Mouse (Mus musculus) testis, adult 2 months (tissue): Measurements from ENCODE around the gene Hnrnpc. TPM values are rescaled to one million over a fixed set of nuclear protein-coding genes. Genes with fewer than 3 reads are reported as not detected.
A peak's percentile ranks its signal among the peaks of the same experiment; 100 is the strongest.
"Not testable (repeated sequence)": the region's sequence is repeated elsewhere in the genome, so short reads cannot be mapped to it uniquely, and the experiment has no call there.

Source experiments
- H3K27ac ChIP-seq: fragments of 200-500 bp; 2 replicates; pipeline ENCODE4 v1.5.1; 2012; ENCODE audit warnings: low read depth, low read length; ENCODE audit not compliant: control insufficient read depth, insufficient read depth
- H3K27me3 ChIP-seq: fragments of 200-500 bp; 2 replicates; pipeline ENCODE4 v1.6.1; 2012; ENCODE audit warnings: mild to moderate bottlenecking, low read length, moderate library complexity; ENCODE audit not compliant: control insufficient read depth, insufficient read depth
- H3K36me3 ChIP-seq: fragments of 200-500 bp; 2 replicates; pipeline ENCODE4 v1.6.1; 2012; ENCODE audit warnings: mild to moderate bottlenecking, low read length; ENCODE audit not compliant: control insufficient read depth, insufficient read depth
- H3K4me1 ChIP-seq: fragments of 200-500 bp; 2 replicates; pipeline ENCODE4 v1.6.1; 2012; ENCODE audit warnings: low read length; ENCODE audit not compliant: control insufficient read depth, insufficient read depth
- H3K4me3 ChIP-seq: fragments of 200-500 bp; 2 replicates; pipeline ENCODE4 v1.5.1; 2012; ENCODE audit warnings: low read depth, mild to moderate bottlenecking, low read length, moderate library complexity, mixed read lengths; ENCODE audit not compliant: control insufficient read depth
- CTCF ChIP-seq: fragments of 200-500 bp; IDR thresholded peaks from 2 replicates; pipeline ENCODE4 v1.5.1; 2012; ENCODE audit warnings: low read depth, mild to moderate bottlenecking, inconsistent platforms, low read length, moderate library complexity; ENCODE audit not compliant: control insufficient read depth, insufficient read depth, insufficient replicate concordance
- POLR2A ChIP-seq: fragments of 200-500 bp; IDR thresholded peaks from 2 replicates; pipeline ENCODE4 v1.6.1; 2012; ENCODE audit warnings: low read depth, mild to moderate bottlenecking, inconsistent platforms, low read length, moderate library complexity; ENCODE audit not compliant: control insufficient read depth
- polyA plus RNA-seq: library from polyadenylated mRNA; depleted of rRNA; stranded (reverse); fragments of >200 nt; gene quantifications from 2 replicates; pipeline ENCODE4 v1.2.3, GENCODE M21; 2012; rRNA removed

Hnrnpc gene
- polyA plus RNA-seq, 1 experiment = 64.2 TPM

- Histone ChIP-seq H3K4me3 (no peak overlapping the region), H3K4me1 (peaks cover 2% of the 10 kb centered on the region), H3K27me3 (no peaks in the 10 kb centered on the region), H3K27ac (no peak overlapping the region), H3K36me3 (no peaks in the 10 kb centered on the region)
- no peak for TF ChIP-seq POLR2A
- TF ChIP-seq CTCF = peak; percentile 22; the same call in 1 of the 2 replicates
Observed at GRCm38 (mm10) chr14:52044901-52045678, 58.7 kb downstream of the Hnrnpc start.

- H3K36me3 ChIP-seq = no peaks in the 10 kb centered on the region
- peaks cover 2% of the 10 kb centered on the region for H3K4me1 ChIP-seq
- no peak for TF ChIP-seq CTCF
- TF ChIP-seq POLR2A = no peak
- no peaks in the 10 kb centered on the region for H3K27me3 ChIP-seq
- H3K4me3 ChIP-seq = no peak overlapping the region
- H3K27ac ChIP-seq = no peak overlapping the region
Observed at GRCm38 (mm10) chr14:52043446-52043845, 60.4 kb downstream of the Hnrnpc start.

DNA sequence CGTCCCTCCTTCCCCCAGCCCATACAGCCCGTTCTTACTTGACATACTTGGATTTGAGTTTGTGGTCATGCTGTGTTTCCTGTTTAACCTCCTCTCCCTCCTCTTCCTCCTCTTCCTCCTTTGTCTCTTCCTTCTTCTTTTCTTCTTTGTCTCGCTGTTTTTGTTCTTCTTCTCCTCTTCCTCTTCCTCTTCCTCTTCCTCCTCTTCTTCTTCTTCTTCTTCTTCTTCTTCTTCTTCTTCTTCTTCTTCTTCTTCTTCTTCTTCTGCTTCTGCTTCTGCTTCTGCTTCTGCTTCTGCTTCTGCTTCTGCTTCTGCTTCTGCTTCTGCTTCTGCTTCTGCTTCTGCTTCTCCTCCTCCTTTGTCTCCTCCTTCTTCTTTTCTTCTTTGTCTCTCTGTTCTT lies 61.5 kb downstream of the Hnrnpc start, which contains the start of gene Olfr221:
TSS of gene Olfr221 (minus strand) at position 101 of the 400 bp plus-strand sequence.
- not testable (repeated sequence) for H3K36me3 ChIP-seq, H3K4me3 ChIP-seq, H3K4me1 ChIP-seq

GRCm38 (mm10) chr14:52039332-52039731 lies 64.5 kb downstream of the Hnrnpc start:
- no peak overlapping the region for H3K4me3 ChIP-seq
- H3K36me3 ChIP-seq = no peaks in the 10 kb centered on the region
- no peak overlapping the region for H3K27ac ChIP-seq
- TF ChIP-seq POLR2A = no peak
- no peak for TF ChIP-seq CTCF
- H3K4me1 ChIP-seq = no peaks in the 10 kb centered on the region
- no peaks in the 10 kb centered on the region for H3K27me3 ChIP-seq

More for the DNA sequence above, 61.5 kb downstream of the Hnrnpc start, which contains the start of gene Olfr221:
- not testable (repeated sequence) for H3K27me3 ChIP-seq, H3K27ac ChIP-seq

GRCm38 (mm10) chr14:52035926-52036325 lies 67.9 kb downstream of the Hnrnpc start:
- Histone ChIP-seq H3K27ac (no peak overlapping the region), H3K4me3 (no peak overlapping the region), H3K27me3 (no peaks in the 10 kb centered on the region), H3K36me3 (no peaks in the 10 kb centered on the region), H3K4me1 (no peaks in the 10 kb centered on the region)
- TF ChIP-seq POLR2A (no peak), CTCF (no peak)

- Histone ChIP-seq H3K4me3 (no peak overlapping the region), H3K27me3 (no peaks in the 10 kb centered on the region), H3K4me1 (peaks cover 8% of the 10 kb centered on the region), H3K36me3 (no peaks in the 10 kb centered on the region), H3K27ac (no peak overlapping the region)
- TF ChIP-seq CTCF (no peak), POLR2A (no peak)
Observed at GRCm38 (mm10) chr14:52026342-52026741, 77.5 kb downstream of the Hnrnpc start.

DNA sequence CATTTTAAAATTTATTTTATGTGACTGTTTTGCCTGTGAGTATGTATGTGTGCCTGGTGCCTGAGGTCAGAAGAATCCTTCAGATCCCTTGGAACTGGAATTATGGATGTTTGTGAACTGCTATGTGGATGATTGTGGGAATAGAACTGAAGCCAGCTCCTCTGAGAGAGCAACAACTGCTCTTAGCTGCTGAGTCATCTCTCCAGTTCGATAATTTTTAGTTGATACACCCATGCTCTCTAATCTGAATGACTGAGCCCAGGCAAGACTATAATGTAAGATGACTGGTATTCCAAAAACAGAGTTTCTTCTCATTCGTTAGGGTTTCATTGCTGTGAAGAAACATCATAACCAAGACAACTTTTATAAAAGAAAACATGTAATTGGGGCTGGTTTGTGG lies 79.7 kb downstream of the Hnrnpc start:
- Histone ChIP-seq H3K36me3 (no peaks in the 10 kb centered on the region), H3K27me3 (no peaks in the 10 kb centered on the region), H3K27ac (no peak overlapping the region), H3K4me3 (peak overlapping the region; percentile 50; the same call in 1 of the 2 replicates), H3K4me1 (peaks cover 11% of the 10 kb centered on the region)
- TF ChIP-seq POLR2A (no peak), CTCF (no peak)

Other genes with a start within 250 kb of the Hnrnpc start
- 14.4 and 15.8 TPM in 2 replicates for gene Mettl17, start 219.2 kb downstream of the Hnrnpc start, polyA plus RNA-seq
- gene Slc39a2, start 211.1 kb downstream of the Hnrnpc start, polyA plus RNA-seq = 0.14 and 0.30 TPM in 2 replicates
- gene Ndrg2, start 189.9 kb downstream of the Hnrnpc start, polyA plus RNA-seq = 27.3 and 31.6 TPM in 2 replicates
- 153 and 181 TPM in 2 replicates for gene Tppp2, start 185.6 kb downstream of the Hnrnpc start, polyA plus RNA-seq
- gene Rnase13, start 181.3 kb downstream of the Hnrnpc start, polyA plus RNA-seq = 0.07 TPM in 1 of 2 replicates, not detected in the other
- 5.6 and 6.6 TPM in 2 replicates for gene Arhgef40, start 119.3 kb downstream of the Hnrnpc start, polyA plus RNA-seq
- gene Tmem253, start 88.4 kb downstream of the Hnrnpc start, polyA plus RNA-seq = 2.0 and 2.1 TPM in 2 replicates
- 161 and 174 TPM in 2 replicates for gene Zfp219, start 83.3 kb downstream of the Hnrnpc start, polyA plus RNA-seq
- gene Olfr221, start 61.6 kb downstream of the Hnrnpc start, polyA plus RNA-seq = 0.45 and 0.53 TPM in 2 replicates
- gene Rpgrip1, start 6.7 kb upstream of the Hnrnpc start, polyA plus RNA-seq = 387 and 406 TPM in 2 replicates
- 9.0 and 12.2 TPM in 2 replicates for gene Supt16, start 93.4 kb upstream of the Hnrnpc start, polyA plus RNA-seq
- 16.4 and 17.5 TPM in 2 replicates for gene Chd8, start 153.8 kb upstream of the Hnrnpc start, polyA plus RNA-seq
- gene Tox4, start 175.1 kb upstream of the Hnrnpc start, polyA plus RNA-seq = 41.5 and 47.3 TPM in 2 replicates
- gene Rab2b, start 175.5 kb upstream of the Hnrnpc start, polyA plus RNA-seq = 16.5 and 20.0 TPM in 2 replicates
- gene Mettl3, start 201.1 kb upstream of the Hnrnpc start, polyA plus RNA-seq = 7.8 and 9.6 TPM in 2 replicates
- gene Sall2, start 224.7 kb upstream of the Hnrnpc start, polyA plus RNA-seq = 0.55 and 0.56 TPM in 2 replicates